Mouse (Mus musculus): ENCODE data around the gene Zdbf2.
A peak's percentile ranks its signal among the peaks of the same experiment; 100 is the strongest.

The Zdbf2 gene

GRCm38 (mm10) chr1:63272741-63273338 lies at the start of gene Zdbf2:
Gene Zdbf2, plus strand, starts transcription at chr1:63273265.
- peak; percentile 18 for DNase-seq

- no peak for DNase-seq
These were observed 48.1 kb upstream of the Zdbf2 start for GRCm38 (mm10) chr1:63225009-63225408.

GRCm38 (mm10) chr1:63225890-63226289 lies 47.2 kb upstream of the Zdbf2 start:
- DNase-seq: no peak

DNA sequence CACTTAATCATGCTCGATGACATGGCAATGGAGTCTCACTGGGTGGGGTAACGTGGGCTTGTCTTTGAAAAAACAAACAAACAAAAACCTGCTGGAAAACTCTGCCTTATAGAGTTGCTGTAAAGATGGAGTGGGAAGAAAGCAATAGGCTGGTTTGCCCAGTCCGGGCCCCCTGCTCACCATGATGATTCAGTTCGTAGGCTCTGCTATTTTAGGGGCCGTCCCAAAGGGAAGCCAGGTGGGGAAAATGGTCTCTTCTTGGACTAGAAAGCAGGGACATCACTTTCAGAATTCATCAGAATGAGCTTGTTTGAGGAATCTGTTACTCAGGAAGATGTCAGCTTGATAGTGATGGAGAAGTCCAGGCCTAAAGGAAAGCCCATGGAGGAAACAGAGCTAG lies 45.8 kb upstream of the Zdbf2 start:
- no peak for DNase-seq

GRCm38 (mm10) chr1:63237371-63237770 lies 35.7 kb upstream of the Zdbf2 start:
- DNase-seq: no peak

DNA sequence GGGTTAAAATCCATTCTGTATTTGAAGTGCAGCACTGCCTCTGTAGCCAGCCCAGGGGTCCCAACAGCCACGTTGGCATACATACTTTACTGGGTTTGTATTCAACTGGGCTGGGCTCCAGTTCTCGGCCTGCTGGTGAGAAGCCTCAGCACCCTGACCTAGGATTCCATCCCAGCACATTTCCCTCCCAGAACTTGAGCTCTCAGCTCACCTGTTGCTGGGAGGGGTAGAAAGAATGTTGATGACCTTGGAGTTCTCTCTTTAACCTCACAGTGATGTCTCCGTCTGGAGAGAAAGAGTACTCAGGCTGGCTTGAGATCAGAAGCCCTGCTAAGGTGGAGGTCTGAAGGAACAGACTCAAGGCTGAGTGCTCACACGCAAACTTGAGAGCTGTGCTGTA lies 33.8 kb upstream of the Zdbf2 start:
- no peak for DNase-seq

GRCm38 (mm10) chr1:63239751-63240150 lies 33.3 kb upstream of the Zdbf2 start:
- DNase-seq: no peak

DNA sequence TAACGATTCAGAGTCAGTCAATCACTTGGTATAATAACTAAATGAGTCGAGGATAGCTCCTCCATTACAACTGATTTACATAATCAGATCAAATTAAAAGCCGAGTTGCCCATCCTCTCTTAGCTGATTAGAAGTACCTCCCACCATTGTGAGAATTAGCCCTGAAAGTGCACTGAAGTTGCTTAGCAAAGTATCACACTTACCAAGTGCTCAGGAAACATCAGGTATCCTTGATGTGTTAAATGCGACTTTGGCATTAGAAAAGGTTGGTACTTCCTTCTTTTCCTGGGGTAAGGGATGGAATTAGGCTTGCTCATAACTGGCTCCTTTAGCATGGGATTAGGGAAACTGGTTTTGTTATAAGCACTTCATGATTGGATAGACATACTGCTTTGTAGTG lies 29.2 kb upstream of the Zdbf2 start:
- DNase-seq: no peak

DNA sequence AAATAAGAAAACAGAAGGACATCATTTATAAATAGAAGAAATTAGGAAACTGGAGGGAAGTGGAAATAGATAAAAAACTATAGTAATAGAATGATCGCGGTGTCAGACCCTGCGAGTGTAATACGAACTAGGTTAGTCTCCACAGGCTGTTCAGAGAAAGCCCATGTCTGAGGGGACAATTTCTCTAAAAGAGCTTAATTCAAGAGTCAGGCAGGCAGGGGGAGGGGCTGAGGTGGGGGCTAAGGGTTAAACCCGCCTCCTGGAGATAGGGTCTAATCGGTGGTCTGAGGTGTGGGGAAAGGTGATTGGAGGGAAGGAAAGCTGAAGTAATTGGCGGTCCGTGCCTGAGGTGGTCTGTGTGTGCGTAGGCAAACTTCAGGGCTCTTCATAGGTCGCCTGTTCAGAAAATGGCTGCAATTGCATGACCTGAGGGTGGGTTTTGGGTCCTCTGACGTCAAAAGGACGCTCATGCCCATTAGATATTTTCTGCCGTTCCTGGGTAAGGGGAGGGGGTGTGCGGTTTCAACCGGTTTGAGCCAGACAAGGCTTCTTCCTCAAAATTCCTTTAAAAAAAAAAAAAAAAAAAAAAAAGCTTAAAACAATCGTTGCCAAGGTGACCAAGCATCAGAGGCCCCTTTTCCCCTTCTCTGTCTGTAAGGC lies 26.1 kb upstream of the Zdbf2 start:
- no peak for DNase-seq

GRCm38 (mm10) chr1:63247831-63248359 lies 25.2 kb upstream of the Zdbf2 start:
- no peak for DNase-seq

- DNase-seq: no peak
These were observed 24.7 kb upstream of the Zdbf2 start for GRCm38 (mm10) chr1:63248360-63248851.

DNA sequence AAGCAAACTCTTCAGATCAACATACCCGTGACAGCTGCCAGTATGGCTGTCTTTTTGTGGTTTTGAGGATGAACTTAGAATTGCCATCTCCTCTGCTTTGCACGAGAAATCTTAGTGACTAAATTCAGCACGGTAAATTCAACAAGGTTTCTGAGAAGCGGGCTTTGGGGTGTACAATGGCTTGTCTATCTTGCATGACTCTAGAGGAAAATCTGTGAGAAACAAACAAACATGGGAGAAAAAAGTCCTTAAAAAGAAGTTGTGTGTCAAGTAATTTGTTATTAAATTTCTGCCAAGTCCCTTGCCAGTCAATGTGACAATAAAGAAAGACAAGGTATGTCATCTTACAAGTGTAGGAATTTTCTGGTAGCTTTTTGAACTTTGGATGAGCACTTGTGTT lies 23.8 kb upstream of the Zdbf2 start:
- DNase-seq: no peak

DNA sequence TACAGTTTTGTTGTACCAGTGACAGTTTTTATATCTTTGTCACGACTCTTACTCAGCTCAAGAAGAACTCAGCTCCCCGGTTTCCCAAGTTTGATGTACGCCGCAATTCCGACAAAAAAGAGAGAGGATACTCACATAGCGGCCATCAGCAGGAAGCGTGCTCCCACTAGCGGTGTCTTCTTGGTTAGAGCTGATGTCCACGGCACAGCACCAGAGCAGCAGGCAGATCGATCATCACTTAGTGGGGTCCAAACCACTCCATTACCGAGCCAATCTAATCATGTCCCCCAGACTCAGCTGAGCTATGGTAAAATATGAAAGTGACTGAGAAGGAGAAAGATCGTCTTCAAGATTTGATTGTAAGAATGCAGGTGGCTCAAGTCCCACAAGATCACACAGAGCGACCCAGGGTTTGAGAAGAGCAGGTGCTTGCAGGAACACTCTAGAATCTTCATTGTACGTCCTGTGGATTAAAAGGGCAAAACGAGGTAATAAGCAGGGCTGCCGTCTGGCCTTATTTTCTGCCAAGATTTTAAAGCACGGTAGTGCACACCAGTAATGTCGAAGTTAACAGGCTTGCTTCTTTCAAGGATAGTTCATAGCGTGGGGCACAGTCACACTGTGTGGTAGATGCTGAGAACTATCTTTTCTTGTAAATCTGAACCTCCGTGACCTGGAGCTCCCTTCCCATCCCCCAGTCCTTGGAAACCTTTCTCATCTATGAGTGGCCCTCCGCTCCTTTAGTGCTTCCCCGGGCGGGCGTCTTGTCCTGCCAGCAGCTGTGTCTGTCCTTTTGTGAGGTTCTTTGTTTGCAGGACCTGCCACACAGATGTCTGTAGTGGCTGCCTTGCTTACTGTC lies 20.5 kb upstream of the Zdbf2 start:
- no peak for DNase-seq

- no peak for DNase-seq
These were observed 19.8 kb upstream of the Zdbf2 start for GRCm38 (mm10) chr1:63253291-63253690.

DNA sequence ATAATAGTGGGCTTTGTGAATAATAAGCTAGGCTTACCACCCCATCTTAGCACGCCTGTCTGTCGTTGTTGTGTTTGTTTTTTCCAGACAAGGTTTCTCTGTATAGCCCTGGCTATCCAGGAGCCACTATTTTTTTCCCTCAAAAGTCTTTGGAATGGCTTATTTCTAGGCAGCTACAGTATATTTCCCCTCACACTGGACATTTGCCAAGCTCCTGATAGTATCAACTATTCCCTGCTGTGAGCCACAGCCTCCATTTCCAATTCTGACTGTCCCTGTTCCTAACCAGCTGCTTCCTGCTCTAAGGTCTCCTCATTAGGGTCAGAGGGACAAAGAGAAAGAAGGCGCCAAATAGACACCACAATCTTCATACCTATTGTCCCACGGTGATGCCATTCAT lies 18.0 kb upstream of the Zdbf2 start:
- no peak for DNase-seq

GRCm38 (mm10) chr1:63256083-63256482 lies 17.0 kb upstream of the Zdbf2 start:
- DNase-seq: no peak

DNA sequence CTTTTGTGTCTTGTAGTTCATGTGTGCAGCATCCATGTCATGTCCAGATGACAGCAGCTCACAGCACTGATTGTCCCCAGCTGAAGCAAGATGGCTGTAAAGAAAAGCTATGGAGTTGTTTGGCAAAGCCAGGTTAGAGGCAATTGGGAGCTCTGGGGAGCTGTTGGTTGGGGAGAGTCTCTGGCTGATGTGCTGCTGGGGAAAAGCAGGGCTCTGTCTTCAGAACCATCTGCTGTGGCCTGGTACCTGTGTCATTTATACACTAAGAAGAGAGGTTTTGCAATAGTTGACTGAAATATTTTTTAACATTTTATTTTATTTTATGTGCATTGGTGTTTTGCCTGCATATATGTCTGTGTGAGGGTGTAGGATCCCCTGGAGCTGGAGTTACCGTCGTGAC lies 14.6 kb upstream of the Zdbf2 start:
- no peak for DNase-seq

- DNase-seq: no peak
These were observed 13.7 kb upstream of the Zdbf2 start for GRCm38 (mm10) chr1:63259271-63259830.

GRCm38 (mm10) chr1:63259916-63260741 lies 12.9 kb upstream of the Zdbf2 start:
- no peak for DNase-seq

GRCm38 (mm10) chr1:63260742-63261033 lies 12.4 kb upstream of the Zdbf2 start:
- no peak for DNase-seq

- DNase-seq: no peak
These were observed 11.9 kb upstream of the Zdbf2 start for GRCm38 (mm10) chr1:63261041-63261590.

GRCm38 (mm10) chr1:63263671-63264070 lies 9.4 kb upstream of the Zdbf2 start:
- DNase-seq: no peak
